Mouse (Mus musculus): Measurements from ENCODE around the gene Pcbp3. TPM values are rescaled to one million over a fixed set of nuclear protein-coding genes. Genes with fewer than 3 reads are reported as not detected.
"Not testable (repeated sequence)": the region's sequence is repeated elsewhere in the genome, so short reads cannot be mapped to it uniquely, and the experiment has no call there.

Gene Pcbp3
- polyA plus RNA-seq, 1 experiment from 2014 or later, result 19.7 TPM

DNA sequence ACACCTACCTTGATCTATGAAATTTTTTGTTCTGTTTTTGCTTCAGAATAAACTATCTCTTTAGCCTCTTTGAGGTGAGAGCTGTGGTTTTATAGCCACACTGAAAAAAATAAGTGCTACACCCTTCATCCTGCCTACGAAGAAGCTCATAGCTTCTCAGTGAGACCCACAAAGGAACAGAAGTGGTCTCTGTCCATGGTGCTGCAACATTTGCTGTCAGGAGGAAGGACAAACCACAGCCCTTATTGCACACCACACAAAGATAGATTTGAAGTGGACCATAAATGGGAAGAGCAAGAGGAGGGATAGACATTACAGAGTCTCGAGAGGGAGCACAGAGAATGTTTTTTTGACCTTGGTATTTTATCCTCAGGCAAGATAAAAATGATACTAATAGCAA, 16.4 kb upstream of the Pcbp3 start:
- no peaks in the 10 kb centered on the region for H3K4me1 ChIP-seq (ENCODE audit: control insufficient read depth, insufficient read depth, low read length)
- no peak overlapping the region for H3K9ac ChIP-seq (ENCODE audit: low read depth, low read length)
- no peaks in the 10 kb centered on the region for H3K9me3 ChIP-seq (ENCODE audit: control insufficient read depth, low read length)
- ATAC-seq (ENCODE audit: low FRiP score, low TSS enrichment), result no peak
- H3K4me3 ChIP-seq (ENCODE audit: low read length), result no peak overlapping the region
- no peak overlapping the region for H3K27ac ChIP-seq (ENCODE audit: low read depth, low read length)
- no peaks in the 10 kb centered on the region for H3K36me3 ChIP-seq (ENCODE audit: control insufficient read depth, insufficient read depth, low read length)
- H3K4me2 ChIP-seq (replicated peaks; ENCODE audit: low read depth, low read length), result no peak overlapping the region
- WGBS, result 35% methylated on average over 2 of the region's 2 CpGs
- H3K27me3 ChIP-seq (ENCODE audit: control insufficient read depth, insufficient read depth, low read length), result no peaks in the 10 kb centered on the region

DNA sequence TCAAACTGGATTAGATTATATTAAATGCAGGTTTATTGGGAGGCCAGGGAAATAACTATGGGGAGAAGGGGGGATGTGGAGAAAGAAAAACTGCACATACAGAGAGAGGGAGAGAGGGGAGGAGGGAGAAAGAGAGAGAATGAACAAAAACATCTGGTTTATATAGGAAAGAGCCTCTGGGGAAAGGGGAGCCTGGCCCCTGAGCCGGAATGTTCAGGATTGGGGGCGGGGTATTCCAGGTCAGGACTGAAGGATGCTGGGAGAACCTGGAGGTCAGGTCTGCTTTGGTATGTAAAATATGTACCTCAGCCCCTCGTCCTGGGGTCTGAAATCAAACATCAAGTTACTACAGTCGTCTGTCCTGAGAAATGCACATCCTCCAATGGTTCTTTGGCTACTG, 15.0 kb upstream of the Pcbp3 start:
- 56% methylated on average over 4 of the region's 4 CpGs for WGBS
- Histone ChIP-seq H3K4me2 (replicated peaks; ENCODE audit: low read depth, low read length) (no peak overlapping the region), H3K4me1 (ENCODE audit: control insufficient read depth, insufficient read depth, low read length) (no peaks in the 10 kb centered on the region), H3K9me3 (ENCODE audit: control insufficient read depth, low read length) (no peaks in the 10 kb centered on the region), H3K4me3 (ENCODE audit: low read length) (no peak overlapping the region), H3K9ac (ENCODE audit: low read depth, low read length) (no peak overlapping the region), H3K27ac (ENCODE audit: low read depth, low read length) (no peak overlapping the region), H3K27me3 (ENCODE audit: control insufficient read depth, insufficient read depth, low read length) (no peaks in the 10 kb centered on the region), H3K36me3 (ENCODE audit: control insufficient read depth, insufficient read depth, low read length) (no peaks in the 10 kb centered on the region)
- ATAC-seq (ENCODE audit: low FRiP score, low TSS enrichment), result no peak

DNA sequence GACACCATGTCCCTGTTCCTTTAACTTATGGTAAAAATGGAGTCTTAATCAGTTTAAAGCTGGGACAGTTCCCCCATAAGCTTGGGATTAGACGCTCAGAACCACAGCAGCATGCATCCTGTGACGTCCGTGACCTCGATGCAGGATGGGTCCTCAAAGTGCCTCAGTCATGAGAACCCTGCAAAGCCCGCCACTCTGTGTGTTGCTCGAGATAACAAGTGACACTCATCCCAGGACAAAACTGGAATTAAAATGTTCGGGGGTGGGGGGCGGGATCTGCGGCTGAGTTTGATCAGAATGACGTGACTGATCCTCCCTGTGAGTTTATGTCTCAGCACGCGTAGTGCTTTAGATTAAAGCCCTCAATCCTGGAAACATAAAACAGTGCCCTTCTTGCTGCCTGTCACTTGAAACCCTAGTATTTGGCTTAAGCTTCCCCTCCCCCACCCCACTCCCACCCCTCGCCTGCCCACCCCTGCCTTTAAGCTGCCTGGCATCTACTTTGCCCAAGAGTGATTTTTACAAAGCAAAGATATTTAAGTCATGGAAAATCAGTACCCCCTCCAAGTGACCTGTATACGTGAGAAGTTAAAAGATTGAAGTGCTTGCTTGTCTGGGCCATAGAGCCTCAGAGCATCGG, 12.2 kb upstream of the Pcbp3 start:
- Histone ChIP-seq H3K4me1 (ENCODE audit: control insufficient read depth, insufficient read depth, low read length) (no peaks in the 10 kb centered on the region), H3K27ac (ENCODE audit: low read depth, low read length) (no peak overlapping the region), H3K36me3 (ENCODE audit: control insufficient read depth, insufficient read depth, low read length) (no peaks in the 10 kb centered on the region), H3K4me2 (replicated peaks; ENCODE audit: low read depth, low read length) (no peak overlapping the region), H3K27me3 (ENCODE audit: control insufficient read depth, insufficient read depth, low read length) (no peaks in the 10 kb centered on the region), H3K4me3 (ENCODE audit: low read length) (no peak overlapping the region), H3K9me3 (ENCODE audit: control insufficient read depth, low read length) (no peaks in the 10 kb centered on the region), H3K9ac (ENCODE audit: low read depth, low read length) (no peak overlapping the region)
- ATAC-seq (ENCODE audit: low FRiP score, low TSS enrichment), result no peak
- 18% methylated on average over 15 of the region's 15 CpGs for WGBS

DNA sequence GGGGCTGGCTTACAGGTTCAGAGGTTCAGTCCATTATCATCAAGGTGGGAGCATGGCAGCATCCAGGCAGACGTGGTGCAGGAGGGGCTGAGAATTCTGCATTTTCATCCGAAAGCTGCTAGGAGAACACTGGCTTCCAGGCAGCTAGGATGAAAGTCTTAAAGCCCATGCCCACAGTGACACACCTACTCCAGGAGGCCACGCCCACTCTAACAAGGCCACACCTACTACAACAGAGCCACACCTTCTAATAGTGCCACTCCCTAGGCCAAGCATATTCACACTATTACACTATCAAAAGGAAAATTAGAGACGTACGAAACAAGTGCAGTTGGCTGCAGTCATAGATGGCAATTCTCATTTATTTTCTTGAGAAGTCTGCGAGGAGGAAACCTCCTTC, 10.6 kb upstream of the Pcbp3 start:
- not testable (repeated sequence) for H3K4me3 ChIP-seq (ENCODE audit: low read length); H3K27ac ChIP-seq (ENCODE audit: low read depth, low read length); H3K36me3 ChIP-seq (ENCODE audit: control insufficient read depth, insufficient read depth, low read length); ATAC-seq (ENCODE audit: low FRiP score, low TSS enrichment); H3K27me3 ChIP-seq (ENCODE audit: control insufficient read depth, insufficient read depth, low read length); H3K9ac ChIP-seq (ENCODE audit: low read depth, low read length); H3K4me1 ChIP-seq (ENCODE audit: control insufficient read depth, insufficient read depth, low read length); H3K4me2 ChIP-seq (replicated peaks; ENCODE audit: low read depth, low read length); H3K9me3 ChIP-seq (ENCODE audit: control insufficient read depth, low read length)
- WGBS, result 72% methylated on average over 6 of the region's 6 CpGs

DNA sequence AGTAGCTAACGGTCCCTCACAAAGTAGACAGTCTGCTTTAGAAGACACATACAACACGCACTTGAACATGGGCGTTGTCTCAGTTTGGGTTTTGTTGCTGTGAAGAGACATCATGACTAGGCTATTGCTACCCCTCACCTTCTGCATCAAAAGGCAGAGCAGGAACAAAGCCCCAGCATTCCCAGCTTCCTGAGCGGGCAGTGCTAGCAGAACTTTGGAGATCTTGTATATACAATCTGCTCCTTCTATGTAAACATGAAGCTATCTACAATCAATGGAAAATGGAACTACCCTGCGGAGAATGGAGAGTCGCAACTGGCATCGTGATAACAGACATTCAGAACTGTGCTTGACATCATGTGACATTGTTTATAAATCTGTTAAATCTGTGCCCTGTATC, 9.3 kb upstream of the Pcbp3 start:
- ATAC-seq (ENCODE audit: low FRiP score, low TSS enrichment), result no peak
- no peaks in the 10 kb centered on the region for H3K4me1 ChIP-seq (ENCODE audit: control insufficient read depth, insufficient read depth, low read length)
- 92% methylated on average over 7 of the region's 7 CpGs for WGBS

DNA sequence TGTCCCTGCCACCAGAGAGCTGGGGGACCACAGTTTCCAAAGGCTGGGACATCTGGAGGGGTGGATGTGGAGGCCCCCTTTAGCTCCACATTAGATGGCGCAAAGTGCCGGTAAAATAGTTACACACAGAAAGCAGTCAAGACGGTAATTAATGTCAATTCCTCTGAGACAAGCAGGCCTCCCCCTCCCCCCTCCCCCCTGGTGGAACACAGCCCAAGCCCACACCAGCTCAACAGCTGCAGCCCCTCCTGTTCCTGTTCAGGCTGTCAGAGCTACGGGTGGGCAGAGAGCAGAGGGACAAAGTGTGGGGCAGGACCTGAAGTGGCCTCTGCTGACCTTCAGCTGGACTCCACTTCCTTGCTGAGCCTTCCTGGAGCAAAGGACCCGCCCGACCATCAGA, 2.7 kb upstream of the Pcbp3 start:
- no peak for ATAC-seq (ENCODE audit: low FRiP score, low TSS enrichment)
- H3K4me3 ChIP-seq (ENCODE audit: low read length), result no peak overlapping the region
- no peaks in the 10 kb centered on the region for H3K36me3 ChIP-seq (ENCODE audit: control insufficient read depth, insufficient read depth, low read length)
- peak overlapping the region; percentile 26; the same call in 1 of the 2 replicates for H3K27ac ChIP-seq (ENCODE audit: low read depth, low read length)
- no peaks in the 10 kb centered on the region for H3K9me3 ChIP-seq (ENCODE audit: control insufficient read depth, low read length)
- H3K9ac ChIP-seq (ENCODE audit: low read depth, low read length), result no peak overlapping the region
- 2% methylated on average over 6 of the region's 6 CpGs for WGBS
- peak overlapping the region; percentile 17; the same call in 1 of the 2 replicates for H3K4me2 ChIP-seq (replicated peaks; ENCODE audit: low read depth, low read length)
- H3K4me1 ChIP-seq (ENCODE audit: control insufficient read depth, insufficient read depth, low read length), result peaks cover 19% of the 10 kb centered on the region; the same call in 1 of the 2 replicates
- no peaks in the 10 kb centered on the region for H3K27me3 ChIP-seq (ENCODE audit: control insufficient read depth, insufficient read depth, low read length)

More for the DNA sequence above, 9.3 kb upstream of the Pcbp3 start:
- Histone ChIP-seq H3K36me3 (ENCODE audit: control insufficient read depth, insufficient read depth, low read length) (no peaks in the 10 kb centered on the region), H3K9ac (ENCODE audit: low read depth, low read length) (no peak overlapping the region), H3K9me3 (ENCODE audit: control insufficient read depth, low read length) (no peaks in the 10 kb centered on the region), H3K27me3 (ENCODE audit: control insufficient read depth, insufficient read depth, low read length) (no peaks in the 10 kb centered on the region), H3K4me2 (replicated peaks; ENCODE audit: low read depth, low read length) (no peak overlapping the region), H3K27ac (ENCODE audit: low read depth, low read length) (no peak overlapping the region), H3K4me3 (ENCODE audit: low read length) (no peak overlapping the region)

DNA sequence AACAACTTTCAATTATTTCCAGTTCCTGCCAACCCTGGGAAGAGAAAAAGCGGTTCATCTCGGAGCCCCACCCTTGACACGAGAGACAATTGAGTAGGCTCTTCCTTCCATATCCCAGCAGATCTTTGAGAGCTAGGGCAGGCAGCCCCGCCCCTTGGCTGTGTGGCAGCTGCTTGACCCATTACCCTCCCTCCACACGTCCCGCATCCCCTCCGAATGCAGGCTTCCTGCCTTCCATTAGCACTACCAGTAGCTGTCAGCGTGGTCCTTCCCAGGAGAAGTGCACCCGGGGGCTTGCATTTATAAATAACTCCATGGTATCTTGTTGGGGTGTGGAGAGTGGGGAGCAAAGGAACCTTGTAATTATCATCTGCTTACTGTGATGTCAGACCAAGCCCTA, 2.3 kb upstream of the Pcbp3 start:
- peak overlapping the region; percentile 26; the same call in 1 of the 2 replicates for H3K27ac ChIP-seq (ENCODE audit: low read depth, low read length)

DNA sequence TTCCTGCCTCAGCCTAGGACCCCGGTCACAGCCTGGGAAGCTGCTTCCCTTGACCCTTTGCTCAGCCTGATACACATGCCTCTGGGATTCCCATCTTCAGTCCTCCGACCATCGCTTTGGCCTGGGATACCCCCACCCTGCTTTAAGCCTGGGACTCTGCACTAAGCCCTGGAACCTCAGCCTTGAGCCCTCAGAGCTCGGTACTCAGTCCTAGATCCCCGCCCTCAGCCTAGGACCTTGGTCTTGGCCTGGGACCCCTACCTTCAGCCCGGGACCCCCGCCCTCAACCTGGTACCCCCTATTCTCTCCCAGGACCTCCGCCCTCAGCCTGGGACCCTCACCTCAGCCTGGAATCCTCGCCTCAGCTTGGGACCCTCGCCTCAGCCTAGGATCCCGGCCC, 531 bp downstream of the Pcbp3 start:
- Histone ChIP-seq H3K4me1 (ENCODE audit: control insufficient read depth, insufficient read depth, low read length) (peaks cover 19% of the 10 kb centered on the region; the same call in 1 of the 2 replicates), H3K4me2 (replicated peaks; ENCODE audit: low read depth, low read length) (peak overlapping the region; percentile 96), H3K9ac (ENCODE audit: low read depth, low read length) (peak overlapping the region; percentile 78), H3K4me3 (ENCODE audit: low read length) (peak overlapping the region; percentile 72), H3K27me3 (ENCODE audit: control insufficient read depth, insufficient read depth, low read length) (no peaks in the 10 kb centered on the region), H3K36me3 (ENCODE audit: control insufficient read depth, insufficient read depth, low read length) (no peaks in the 10 kb centered on the region), H3K27ac (ENCODE audit: low read depth, low read length) (no peak overlapping the region), H3K9me3 (ENCODE audit: control insufficient read depth, low read length) (no peaks in the 10 kb centered on the region)
- no peak for ATAC-seq (ENCODE audit: low FRiP score, low TSS enrichment)
- 11% methylated on average over 11 of the region's 11 CpGs for WGBS

More for the DNA sequence above, 2.3 kb upstream of the Pcbp3 start:
- no peak for ATAC-seq (ENCODE audit: low FRiP score, low TSS enrichment)
- H3K9me3 ChIP-seq (ENCODE audit: control insufficient read depth, low read length), result no peaks in the 10 kb centered on the region
- 7% methylated on average over 9 of the region's 9 CpGs for WGBS
- peaks cover 19% of the 10 kb centered on the region; the same call in 1 of the 2 replicates for H3K4me1 ChIP-seq (ENCODE audit: control insufficient read depth, insufficient read depth, low read length)
- H3K36me3 ChIP-seq (ENCODE audit: control insufficient read depth, insufficient read depth, low read length), result no peaks in the 10 kb centered on the region
- no peak overlapping the region for H3K9ac ChIP-seq (ENCODE audit: low read depth, low read length)
- no peaks in the 10 kb centered on the region for H3K27me3 ChIP-seq (ENCODE audit: control insufficient read depth, insufficient read depth, low read length)
- peak overlapping the region; percentile 17; the same call in 1 of the 2 replicates for H3K4me2 ChIP-seq (replicated peaks; ENCODE audit: low read depth, low read length)
- no peak overlapping the region for H3K4me3 ChIP-seq (ENCODE audit: low read length)

DNA sequence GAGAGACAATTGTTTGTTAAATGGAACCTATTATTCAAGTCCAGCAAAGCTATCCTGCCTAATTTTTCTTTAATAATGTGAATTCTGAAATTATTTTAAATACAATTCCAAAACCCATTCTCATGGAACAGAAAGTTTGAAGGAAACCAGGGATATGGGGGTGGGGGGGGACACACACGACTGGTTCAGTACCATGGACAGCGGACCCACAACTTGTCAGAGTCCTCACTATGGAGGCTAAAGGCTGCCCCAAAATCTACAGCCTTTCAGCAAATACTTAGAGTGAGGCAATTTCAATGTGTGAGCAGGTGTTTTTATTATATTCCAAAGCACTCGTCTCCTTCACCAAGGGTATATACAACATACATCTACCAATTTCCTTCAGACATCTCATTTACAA, 3.5 kb downstream of the Pcbp3 start:
- Histone ChIP-seq H3K36me3 (ENCODE audit: control insufficient read depth, insufficient read depth, low read length) (no peaks in the 10 kb centered on the region), H3K27me3 (ENCODE audit: control insufficient read depth, insufficient read depth, low read length) (no peaks in the 10 kb centered on the region), H3K9me3 (ENCODE audit: control insufficient read depth, low read length) (no peaks in the 10 kb centered on the region), H3K4me1 (ENCODE audit: control insufficient read depth, insufficient read depth, low read length) (0 out of 2 replicates have a peak, but pooled peaks cover 9% of the 10 kb centered on the region), H3K4me3 (ENCODE audit: low read length) (no peak overlapping the region), H3K9ac (ENCODE audit: low read depth, low read length) (no peak overlapping the region), H3K4me2 (replicated peaks; ENCODE audit: low read depth, low read length) (no peak overlapping the region), H3K27ac (ENCODE audit: low read depth, low read length) (no peak overlapping the region)
- no peak for ATAC-seq (ENCODE audit: low FRiP score, low TSS enrichment)
- 45% methylated on average over 3 of the region's 3 CpGs for WGBS

Data from kidney, embryonic 14.5 days (tissue).